Mouse (Mus musculus) cerebellum, adult 2 months (tissue): ENCODE data around the gene Pawr. TPM values are rescaled to one million over a fixed set of nuclear protein-coding genes. Genes with fewer than 3 reads are reported as not detected.

Experiments
- DNase-seq, 2 experiments: peaks; one replicate each; pipeline ENCODE4 v3.0.0; 2021
- H3K27ac ChIP-seq: fragments of 200-500 bp; 2 replicates; pipeline ENCODE4 v1.5.1; 2012; ENCODE audit warnings: low read length, control low read depth, inconsistent platforms; ENCODE audit not compliant: insufficient read depth
- H3K27me3 ChIP-seq: fragments of 200-500 bp; 2 replicates; pipeline ENCODE4 v1.6.1; 2012; ENCODE audit warnings: inconsistent platforms, mild to moderate bottlenecking, low read length, moderate library complexity; ENCODE audit not compliant: control insufficient read depth, insufficient read depth
- H3K4me1 ChIP-seq: fragments of 200-500 bp; 2 replicates; pipeline ENCODE4 v1.6.1; 2011; ENCODE audit warnings: low read length; ENCODE audit not compliant: control insufficient read depth, insufficient read depth
- H3K4me3 ChIP-seq: fragments of 200-500 bp; replicated peaks from 2 replicates; pipeline ENCODE3; 2011; ENCODE audit warnings: mild to moderate bottlenecking, low read depth, low read length, control low read depth; ENCODE audit not compliant: insufficient read depth
- CTCF ChIP-seq: fragments of 200-500 bp; IDR thresholded peaks from 2 replicates; pipeline ENCODE4 v1.5.1; 2011; ENCODE audit warnings: low read depth, mild to moderate bottlenecking, control low read depth, low read length, moderate library complexity, borderline replicate concordance; ENCODE audit not compliant: insufficient read depth
- POLR2A ChIP-seq: fragments of 200-500 bp; IDR thresholded peaks from 2 replicates; pipeline ENCODE4 v1.6.1; 2011; ENCODE audit warnings: low read length, control low read depth, borderline replicate concordance; ENCODE audit not compliant: insufficient read depth
- WGBS: fragments of 180-500 bp; shearing (Covaris S2); methylation state at CpG from one replicate; pipeline ENCODE4 v1.1.7; 2018; 5-methylcytosine and 5-hydroxymethylcytosine counted together
- polyA plus RNA-seq: library from polyadenylated mRNA; depleted of rRNA; stranded (reverse); fragments of >200 nt; gene quantifications from 2 replicates; pipeline ENCODE4 v1.2.3, GENCODE M21; 2012

Pawr gene
- polyA plus RNA-seq, 1 experiment, result 1.3 TPM

DNA sequence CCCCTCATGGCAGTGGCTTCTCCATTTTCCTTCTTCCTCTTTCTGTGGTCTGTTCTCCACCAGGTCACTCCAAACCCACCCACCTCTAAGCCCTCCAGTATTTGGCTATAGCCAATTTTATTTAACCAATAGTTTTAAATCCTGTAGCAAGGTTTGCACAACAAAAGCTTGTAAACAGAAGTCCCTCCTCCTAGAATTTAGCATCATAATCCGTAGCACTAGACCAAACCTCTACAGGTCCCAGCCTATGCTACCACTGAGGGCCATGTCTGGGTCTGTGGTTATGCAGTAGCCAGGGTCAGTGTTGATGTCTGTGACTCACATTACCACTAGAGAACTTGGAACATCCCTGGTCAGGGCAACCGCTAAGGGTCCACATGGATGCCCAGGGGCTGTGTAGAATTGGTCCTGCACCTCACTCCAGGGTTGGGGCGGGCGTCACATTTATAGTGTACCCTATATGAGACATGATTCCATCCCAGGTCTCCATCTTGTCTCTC lies 71.5 kb downstream of the Pawr start:
- DNase-seq, result no peak
- Histone ChIP-seq H3K27me3 (no peaks in the 10 kb centered on the region), H3K4me3 (no peak overlapping the region), H3K27ac (no peak overlapping the region), H3K4me1 (no peaks in the 10 kb centered on the region)
- WGBS, result 100% methylated on average over 4 of the region's 4 CpGs
- no peak for TF ChIP-seq POLR2A
- TF ChIP-seq CTCF, result no peak

DNA sequence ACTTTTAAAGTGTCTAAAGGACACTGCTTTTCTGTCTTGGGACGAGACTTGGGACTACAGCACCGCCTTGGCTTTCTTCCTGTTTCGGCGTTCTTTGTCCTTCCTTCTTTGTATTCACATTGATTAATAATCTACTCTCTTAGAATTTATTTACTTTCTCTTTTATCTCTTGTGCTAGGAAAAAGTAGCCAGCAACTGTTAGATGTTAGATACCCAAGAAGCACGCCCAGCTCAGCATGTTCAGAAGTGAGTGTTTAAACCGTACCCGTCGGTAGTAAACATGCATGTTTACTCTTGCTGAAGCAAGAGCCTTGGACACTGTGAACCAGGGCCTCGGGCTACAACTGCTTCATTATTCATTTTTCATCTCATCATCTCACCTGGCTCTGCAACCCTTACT lies 72.2 kb downstream of the Pawr start:
- DNase-seq, result no peak
- H3K4me1 ChIP-seq, result no peaks in the 10 kb centered on the region
- 94% methylated on average over 9 of the region's 9 CpGs for WGBS
- H3K27ac ChIP-seq, result no peak overlapping the region
- H3K4me3 ChIP-seq, result no peak overlapping the region
- H3K27me3 ChIP-seq, result no peaks in the 10 kb centered on the region
- TF ChIP-seq POLR2A (no peak), CTCF (no peak)

DNA sequence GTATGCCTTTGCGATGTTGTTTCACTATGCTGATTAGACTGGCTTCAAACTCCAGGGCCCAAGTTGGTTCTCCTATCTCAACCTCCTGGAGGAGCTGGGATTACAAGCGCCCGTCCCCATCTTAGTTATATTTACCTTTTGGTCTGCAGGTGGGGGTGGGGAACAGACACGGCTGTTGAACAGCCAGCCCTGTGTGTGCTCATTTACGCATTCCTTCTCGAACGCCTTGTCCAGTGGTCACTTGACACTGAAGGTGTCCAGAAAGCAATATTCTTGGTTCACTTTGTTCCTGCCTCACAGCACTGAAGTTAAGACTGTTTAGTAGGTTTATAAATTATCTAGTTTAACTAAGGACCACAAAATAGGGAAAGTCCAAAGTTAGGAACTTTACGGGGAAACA lies 73.2 kb downstream of the Pawr start:
- Histone ChIP-seq H3K4me1 (no peaks in the 10 kb centered on the region), H3K4me3 (no peak overlapping the region), H3K27ac (no peak overlapping the region), H3K27me3 (no peaks in the 10 kb centered on the region)
- DNase-seq, result no peak
- 90% methylated on average over 8 of the region's 8 CpGs for WGBS
- no peak for TF ChIP-seq CTCF
- TF ChIP-seq POLR2A, result no peak

DNA sequence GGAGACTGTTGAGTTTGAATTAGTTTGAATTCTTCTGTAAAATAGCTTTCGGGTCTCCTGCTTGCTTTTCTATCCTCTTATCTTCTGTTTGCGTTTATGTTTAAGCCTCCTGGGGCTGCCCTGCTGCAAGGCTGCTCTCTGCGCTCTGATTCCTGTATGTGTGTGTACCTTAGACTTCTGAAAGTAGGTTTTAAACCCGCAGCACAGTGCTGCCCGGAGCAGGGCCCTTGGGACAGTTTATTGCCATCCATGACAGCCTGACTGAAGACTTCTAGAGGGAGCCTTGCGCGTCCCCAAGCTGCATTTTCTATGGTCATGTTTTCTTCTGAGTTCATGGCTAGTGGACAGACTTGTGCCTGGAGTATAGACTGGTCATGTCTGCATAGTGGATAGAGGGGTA lies 74.0 kb downstream of the Pawr start:
- no peak overlapping the region for H3K27ac ChIP-seq
- WGBS, result 85% methylated on average over 7 of the region's 7 CpGs
- TF ChIP-seq POLR2A, result no peak
- TF ChIP-seq CTCF, result no peak

DNA sequence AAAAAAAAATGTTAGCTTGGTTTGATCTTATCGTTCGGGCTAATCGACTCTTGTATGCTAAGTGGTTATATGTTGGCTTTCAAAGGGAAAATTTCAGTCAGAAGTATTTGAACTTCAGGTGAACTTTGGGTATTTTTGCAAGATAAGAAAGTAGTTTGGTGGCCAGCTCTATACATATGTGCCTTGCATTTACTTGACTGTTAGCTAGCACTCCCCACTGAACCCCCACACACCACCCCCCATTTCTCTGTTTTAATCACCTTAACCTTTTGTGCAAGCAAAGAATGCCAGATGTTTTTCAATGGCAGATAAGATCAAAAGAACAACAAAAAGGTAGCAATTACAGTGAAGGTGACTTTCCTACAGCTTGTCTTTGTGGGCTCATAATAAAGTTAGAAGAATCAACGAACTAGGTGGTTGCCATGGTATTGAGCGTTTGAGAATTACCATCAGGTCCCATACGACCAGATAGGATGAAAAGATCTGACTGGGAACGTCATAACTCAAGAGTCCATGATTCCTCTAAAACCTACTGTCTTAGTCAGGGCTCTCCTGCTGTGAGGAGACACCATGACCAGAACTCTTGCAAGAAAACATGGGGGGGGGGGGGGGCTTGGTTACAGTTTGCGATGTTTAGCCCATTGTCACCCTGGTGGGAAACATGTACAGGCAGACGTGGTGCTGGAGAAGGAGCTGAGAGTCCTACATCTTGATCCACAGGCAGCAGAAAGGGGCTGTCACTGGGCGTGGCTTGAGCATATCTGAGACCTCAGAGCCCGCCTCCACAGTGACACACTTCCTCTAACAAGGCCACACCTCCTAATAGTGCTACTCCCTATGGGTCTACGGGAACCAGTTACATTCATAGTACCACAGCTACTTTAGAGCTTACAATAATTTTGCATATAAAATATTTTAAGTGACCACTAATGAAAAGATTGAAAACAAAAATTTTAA lies 75.2 kb downstream of the Pawr start:
- WGBS, result 90% methylated on average over 12 of the region's 12 CpGs
- no peaks in the 10 kb centered on the region for H3K4me1 ChIP-seq
- no peak for DNase-seq
- H3K27ac ChIP-seq, result no peak overlapping the region
- TF ChIP-seq POLR2A, result no peak
- TF ChIP-seq CTCF, result no peak
- no peaks in the 10 kb centered on the region for H3K27me3 ChIP-seq
- H3K4me3 ChIP-seq, result no peak overlapping the region

More for the DNA sequence above, 74.0 kb downstream of the Pawr start:
- Histone ChIP-seq H3K4me3 (no peak overlapping the region), H3K27me3 (no peaks in the 10 kb centered on the region), H3K4me1 (no peaks in the 10 kb centered on the region)
- DNase-seq, result no peak

DNA sequence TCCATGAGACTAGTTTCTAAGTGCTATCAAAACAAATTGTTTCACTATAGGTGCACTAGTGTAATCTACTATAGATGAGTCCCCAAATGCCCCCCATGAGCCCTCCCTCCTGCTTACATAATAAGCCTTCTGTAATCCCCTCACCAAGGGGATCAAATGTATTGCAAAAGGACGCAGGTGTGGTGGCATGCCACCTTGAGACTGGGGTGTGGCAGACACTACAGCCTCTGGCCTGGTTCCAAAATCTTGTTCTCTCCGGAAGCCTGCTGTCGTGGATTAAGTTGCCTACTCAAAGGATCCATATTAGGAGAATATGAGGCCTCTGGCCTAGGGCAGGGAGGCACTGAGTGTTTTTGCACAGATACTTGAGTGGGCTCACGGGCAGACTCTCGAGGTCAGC lies 76.1 kb downstream of the Pawr start:
- TF ChIP-seq POLR2A (no peak), CTCF (no peak)
- WGBS, result 52% methylated on average over 5 of the region's 5 CpGs
- DNase-seq, result no peak
- no peak overlapping the region for H3K4me3 ChIP-seq
- H3K27me3 ChIP-seq, result no peaks in the 10 kb centered on the region
- H3K27ac ChIP-seq, result no peak overlapping the region
- H3K4me1 ChIP-seq, result no peaks in the 10 kb centered on the region

DNA sequence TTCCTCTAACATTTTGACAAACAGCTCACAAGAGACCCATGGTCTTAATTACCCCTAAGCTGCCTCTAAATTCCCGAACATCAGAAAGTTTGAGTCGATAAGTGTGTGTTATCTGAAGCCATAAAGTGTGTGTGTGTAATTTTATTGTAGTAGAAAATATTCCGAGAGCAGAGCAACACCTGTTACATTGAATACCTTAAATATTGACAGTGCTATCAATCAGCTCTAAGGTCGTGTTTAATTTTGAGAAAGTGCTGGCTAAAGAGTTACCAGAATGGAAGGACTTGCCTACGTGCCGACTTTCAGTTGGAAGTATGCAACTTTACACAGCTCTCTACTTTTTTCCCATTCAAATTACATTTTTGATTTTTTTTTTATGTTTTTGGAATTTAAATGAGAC lies 76.5 kb downstream of the Pawr start:
- DNase-seq, result no peak
- TF ChIP-seq CTCF, result no peak
- no peak for TF ChIP-seq POLR2A
- Histone ChIP-seq H3K27ac (no peak overlapping the region), H3K4me3 (no peak overlapping the region), H3K27me3 (no peaks in the 10 kb centered on the region), H3K4me1 (no peaks in the 10 kb centered on the region)
- WGBS, result 91% methylated on average over 6 of the region's 6 CpGs

DNA sequence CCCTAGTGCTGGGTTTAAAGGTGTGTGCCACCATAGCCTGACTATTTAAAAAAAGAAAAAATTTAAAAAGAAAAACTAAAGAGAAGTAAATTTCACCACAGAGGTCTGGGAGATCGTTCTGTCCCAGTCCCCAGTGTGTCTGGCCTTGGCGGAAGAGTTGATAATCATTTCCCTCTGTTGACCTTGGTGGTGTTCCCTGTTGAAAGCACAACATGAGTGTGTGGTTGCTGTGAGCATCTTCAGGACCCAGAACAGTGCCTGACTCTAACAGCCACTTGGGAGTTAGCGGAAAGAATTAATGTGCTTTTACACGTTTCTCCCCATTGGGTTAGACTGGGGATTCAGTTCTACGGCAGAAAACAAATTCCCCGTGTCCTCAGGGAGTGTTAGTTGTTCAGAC lies 77.1 kb downstream of the Pawr start:
- no peak for DNase-seq
- no peak overlapping the region for H3K27ac ChIP-seq
- H3K4me3 ChIP-seq, result no peak overlapping the region
- WGBS, result 94% methylated on average over 6 of the region's 6 CpGs
- H3K4me1 ChIP-seq, result no peaks in the 10 kb centered on the region
- no peaks in the 10 kb centered on the region for H3K27me3 ChIP-seq
- TF ChIP-seq CTCF (no peak), POLR2A (no peak)
